Mouse (Mus musculus): Measurements from ENCODE around the gene Prss36. TPM values are rescaled to one million over a fixed set of nuclear protein-coding genes. Genes with fewer than 3 reads are reported as not detected.

Prss36 gene
- polyA plus RNA-seq (2016; fragmentation: Nextera tagmentation; extraction: Ambion mirVana), result 10.4 and 11.6 TPM in 2 replicates

- no peak for DNase-seq (ENCODE audit: low spot score)
- WGBS, result 77% methylated on average over 6 of the region's 6 CpGs
- Histone ChIP-seq H3K4me3 (no peak within 1 kb of the TSS), H3K4me1 (replicated peaks) (peaks cover 5% of the 10 kb centered on the region), H3K27ac (no peak within 1 kb of the TSS), H3K27me3 (ENCODE audit: insufficient read depth, poor library complexity, severe bottlenecking) (peaks cover 44% of the 10 kb centered on the region), H3K36me3 (no peaks in the 10 kb centered on the region), H3K9me3 (no peaks in the 10 kb centered on the region)
Observed at GRCm38 (mm10) chr7:127946470-127947023, at the start of gene Prss36. Prss36 (minus strand) TSS chr7:127946725.

- Histone ChIP-seq H3K27me3 (ENCODE audit: insufficient read depth, poor library complexity, severe bottlenecking) (no peaks in the 10 kb centered on the region), H3K9me3 (no peaks in the 10 kb centered on the region), H3K4me3 (peak within 1 kb of the TSS; percentile 32), H3K4me1 (replicated peaks) (peaks cover 14% of the 10 kb centered on the region), H3K27ac (peak within 1 kb of the TSS; percentile 59; the same call in 1 of the 2 replicates), H3K36me3 (peaks cover 37% of the 10 kb centered on the region)
- 23% methylated on average over 18 of the region's 18 CpGs for WGBS
- DNase-seq (ENCODE audit: low spot score), result no peak
Observed at GRCm38 (mm10) chr7:127993341-127993977, 46.9 kb upstream of the Prss36 start, which contains the start of gene Pycard. Pycard (minus strand) TSS chr7:127993867.

GRCm38 (mm10) chr7:127992488-127993340, 46.2 kb upstream of the Prss36 start:
- peaks cover 14% of the 10 kb centered on the region for H3K4me1 ChIP-seq (replicated peaks)
- H3K36me3 ChIP-seq, result peaks cover 45% of the 10 kb centered on the region
- no peak for DNase-seq (ENCODE audit: low spot score)
- no peak overlapping the region for H3K27ac ChIP-seq
- H3K4me3 ChIP-seq, result peak overlapping the region; percentile 32; the same call in 1 of the 2 replicates
- WGBS, result 51% methylated on average over 5 of the region's 5 CpGs
- no peaks in the 10 kb centered on the region for H3K9me3 ChIP-seq
- H3K27me3 ChIP-seq (ENCODE audit: insufficient read depth, poor library complexity, severe bottlenecking), result no peaks in the 10 kb centered on the region

GRCm38 (mm10) chr7:127991643-127992487, 45.3 kb upstream of the Prss36 start:
- WGBS, result 48% methylated on average over 6 of the region's 6 CpGs
- peak; percentile 75 for DNase-seq (ENCODE audit: low spot score)
- peaks cover 14% of the 10 kb centered on the region for H3K4me1 ChIP-seq (replicated peaks)

GRCm38 (mm10) chr7:127988904-127989303, 42.4 kb upstream of the Prss36 start:
- Histone ChIP-seq H3K27ac (no peak overlapping the region), H3K27me3 (ENCODE audit: insufficient read depth, poor library complexity, severe bottlenecking) (no peaks in the 10 kb centered on the region), H3K4me3 (no peak overlapping the region), H3K4me1 (replicated peaks) (peaks cover 14% of the 10 kb centered on the region), H3K36me3 (peaks cover 83% of the 10 kb centered on the region), H3K9me3 (no peaks in the 10 kb centered on the region)
- no peak for DNase-seq (ENCODE audit: low spot score)
- WGBS, result 93% methylated on average over 1 of the region's 1 CpGs

More at GRCm38 (mm10) chr7:127991643-127992487, 45.3 kb upstream of the Prss36 start:
- Histone ChIP-seq H3K9me3 (no peaks in the 10 kb centered on the region), H3K27me3 (ENCODE audit: insufficient read depth, poor library complexity, severe bottlenecking) (no peaks in the 10 kb centered on the region), H3K36me3 (peaks cover 53% of the 10 kb centered on the region), H3K27ac (peak overlapping the region; percentile 29; the same call in 1 of the 2 replicates), H3K4me3 (no peak overlapping the region)

- DNase-seq (ENCODE audit: low spot score), result no peak
- Histone ChIP-seq H3K9me3 (no peaks in the 10 kb centered on the region), H3K27me3 (ENCODE audit: insufficient read depth, poor library complexity, severe bottlenecking) (no peaks in the 10 kb centered on the region), H3K36me3 (peaks cover 100% of the 10 kb centered on the region), H3K4me3 (no peak overlapping the region), H3K4me1 (replicated peaks) (no peaks in the 10 kb centered on the region), H3K27ac (no peak overlapping the region)
- 91% methylated on average over 3 of the region's 3 CpGs for WGBS
Observed at GRCm38 (mm10) chr7:127980606-127981005, 34.1 kb upstream of the Prss36 start.

- no peak overlapping the region for H3K4me3 ChIP-seq
- H3K9me3 ChIP-seq, result no peaks in the 10 kb centered on the region
- H3K27me3 ChIP-seq (ENCODE audit: insufficient read depth, poor library complexity, severe bottlenecking), result no peaks in the 10 kb centered on the region
- 96% methylated on average over 2 of the region's 2 CpGs for WGBS
- no peaks in the 10 kb centered on the region for H3K4me1 ChIP-seq (replicated peaks)
- DNase-seq (ENCODE audit: low spot score), result no peak
- peaks cover 100% of the 10 kb centered on the region for H3K36me3 ChIP-seq
- H3K27ac ChIP-seq, result no peak overlapping the region
Observed at GRCm38 (mm10) chr7:127978856-127979255, 32.3 kb upstream of the Prss36 start.

GRCm38 (mm10) chr7:127974413-127974930, 27.9 kb upstream of the Prss36 start:
- Histone ChIP-seq H3K4me1 (replicated peaks) (peaks cover 7% of the 10 kb centered on the region), H3K27me3 (ENCODE audit: insufficient read depth, poor library complexity, severe bottlenecking) (no peaks in the 10 kb centered on the region), H3K36me3 (peaks cover 100% of the 10 kb centered on the region), H3K27ac (no peak overlapping the region), H3K9me3 (no peaks in the 10 kb centered on the region), H3K4me3 (no peak overlapping the region)
- 90% methylated on average over 2 of the region's 2 CpGs for WGBS
- no peak for DNase-seq (ENCODE audit: low spot score)

- H3K36me3 ChIP-seq, result peaks cover 43% of the 10 kb centered on the region
- H3K27ac ChIP-seq, result peak overlapping the region; percentile 99
- peak; percentile 82 for DNase-seq (ENCODE audit: low spot score)
- H3K27me3 ChIP-seq (ENCODE audit: insufficient read depth, poor library complexity, severe bottlenecking), result no peaks in the 10 kb centered on the region
- under 1% methylated on average over 42 of the region's 42 CpGs for WGBS
- peaks cover 20% of the 10 kb centered on the region for H3K4me1 ChIP-seq (replicated peaks)
- no peaks in the 10 kb centered on the region for H3K9me3 ChIP-seq
- H3K4me3 ChIP-seq, result peak overlapping the region; percentile 91
Observed at GRCm38 (mm10) chr7:127967922-127968828, 21.6 kb upstream of the Prss36 start.

GRCm38 (mm10) chr7:127967004-127967921, 20.7 kb upstream of the Prss36 start, which contains the start of gene Fus:
Fus (plus strand) TSS chr7:127967457.
- under 1% methylated on average over 92 of the region's 92 CpGs for WGBS
- H3K4me1 ChIP-seq (replicated peaks), result peaks cover 20% of the 10 kb centered on the region
- peak within 1 kb of the TSS; percentile 99 for H3K27ac ChIP-seq
- H3K27me3 ChIP-seq (ENCODE audit: insufficient read depth, poor library complexity, severe bottlenecking), result no peaks in the 10 kb centered on the region
- peaks cover 34% of the 10 kb centered on the region for H3K36me3 ChIP-seq
- peak within 1 kb of the TSS; percentile 91 for H3K4me3 ChIP-seq
- H3K9me3 ChIP-seq, result no peaks in the 10 kb centered on the region
- peak; percentile 92 for DNase-seq (ENCODE audit: low spot score)

Measured in hindbrain, embryonic 10.5 days (tissue).